Mouse (Mus musculus) MEL (cell line): ENCODE results near the gene Tceal7. TPM values are rescaled to one million over a fixed set of nuclear protein-coding genes. Genes with fewer than 3 reads are reported as not detected.

ENCODE experiments used
- DNase-seq: peaks from one replicate; pipeline ENCODE4 v3.0.0; 2011; ENCODE audit warnings: low read depth, low spot score
- H3K27ac ChIP-seq: 2 replicates; pipeline ENCODE4 v1.5.1; 2012; ENCODE audit warnings: low read depth, mild to moderate bottlenecking, control low read depth, low read length, moderate library complexity; ENCODE audit not compliant: control insufficient read depth
- H3K27me3 ChIP-seq, 2 experiments: fragments of 150-350 bp in 1 of 2; sonication (generic) in 1 of 2; 2 replicates each; pipeline ENCODE4 v1.6.1; 2012; ENCODE audit warnings: low read length in 2 of 2, mild to moderate bottlenecking in 2 of 2, improper control_type of control experiment in 1 of 2, moderate library complexity in 1 of 2; ENCODE audit not compliant: insufficient read depth in 2 of 2, control insufficient read depth in 1 of 2
- H3K36me3 ChIP-seq, 2 experiments: 2 replicates each; pipeline ENCODE4 v1.6.1; 2012 to 2014; ENCODE audit warnings: low read length in 2 of 2, improper control_type of control experiment in 1 of 2, inconsistent platforms in 1 of 2, mild to moderate bottlenecking in 1 of 2; ENCODE audit not compliant: insufficient read depth in 2 of 2, control insufficient read depth in 1 of 2
- H3K4me1 ChIP-seq, 2 experiments: fragments of 150-350 bp in 1 of 2; sonication (generic) in 1 of 2; 2 replicates each; pipeline ENCODE4 v1.6.1; 2012; ENCODE audit warnings: low read length in 2 of 2, improper control_type of control experiment in 1 of 2, mild to moderate bottlenecking in 1 of 2; ENCODE audit not compliant: insufficient read depth in 2 of 2, control insufficient read depth in 1 of 2
- H3K4me3 ChIP-seq, 2 experiments: fragments of 150-350 bp in 1 of 2; sonication (generic) in 1 of 2; 2 replicates each; pipeline ENCODE4 v1.5.1; 2012; ENCODE audit warnings: low read depth in 2 of 2, low read length in 2 of 2, mild to moderate bottlenecking in 2 of 2, moderate library complexity in 2 of 2, control low read depth in 1 of 2, improper control_type of control experiment in 1 of 2; ENCODE audit not compliant: control insufficient read depth in 1 of 2, insufficient read depth in 1 of 2
- H3K79me2 ChIP-seq: 2 replicates; pipeline ENCODE4 v1.6.1; 2012; ENCODE audit warnings: mild to moderate bottlenecking, low read length, moderate library complexity; ENCODE audit not compliant: control insufficient read depth, poor library complexity, insufficient read depth
- H3K9ac ChIP-seq: 2 replicates; pipeline ENCODE4 v1.6.1; 2012; ENCODE audit warnings: low read depth, mild to moderate bottlenecking, control low read depth, low read length, moderate library complexity; ENCODE audit not compliant: control insufficient read depth, poor library complexity, severe bottlenecking
- H3K9me3 ChIP-seq: fragments of 150-350 bp; sonication (generic); replicated peaks from 2 replicates; pipeline ENCODE4 v1.6.1; 2012; ENCODE audit warnings: mild to moderate bottlenecking, low read length, improper control_type of control experiment, moderate library complexity; ENCODE audit not compliant: insufficient read depth
- BHLHE40 ChIP-seq: IDR thresholded peaks from 2 replicates; pipeline ENCODE4 v1.6.1; 2012; ENCODE audit warnings: low read depth, mild to moderate bottlenecking, inconsistent platforms, low read length, improper control_type of control experiment, borderline replicate concordance
- CHD1 ChIP-seq: IDR thresholded peaks from 2 replicates; pipeline ENCODE4 v1.6.1; 2012; ENCODE audit warnings: low read depth, mild to moderate bottlenecking, inconsistent platforms, low read length, improper control_type of control experiment
- CHD2 ChIP-seq: IDR thresholded peaks from 2 replicates; pipeline ENCODE4 v1.6.1; 2011; ENCODE audit warnings: low read length, improper control_type of control experiment
- CTCF ChIP-seq, 3 experiments: IDR thresholded peaks in 2 of 3; conservative IDR thresholded peaks in 1 of 3; 2 replicates each; pipeline ENCODE4 v1.5.1; 2011 to 2012; ENCODE audit warnings: low read length in 3 of 3, low read depth in 2 of 3, mild to moderate bottlenecking in 2 of 3, improper control_type of control experiment in 1 of 3, inconsistent platforms in 1 of 3, mixed read lengths in 1 of 3, moderate library complexity in 1 of 3; ENCODE audit not compliant: control insufficient read depth in 1 of 3, insufficient read depth in 1 of 3, poor library complexity in 1 of 3, severe bottlenecking in 1 of 3
- E2F4 ChIP-seq: IDR thresholded peaks from 2 replicates; pipeline ENCODE4 v1.6.1; 2011; ENCODE audit warnings: low read depth, low read length, improper control_type of control experiment, borderline replicate concordance
- EP300 ChIP-seq, 2 experiments: IDR thresholded peaks; 2 replicates each; pipeline ENCODE4 v1.6.1; 2011; ENCODE audit warnings: improper control_type of control experiment in 2 of 2, low read length in 2 of 2, low read depth in 1 of 2, mild to moderate bottlenecking in 1 of 2
- ETS1 ChIP-seq: IDR thresholded peaks from 2 replicates; pipeline ENCODE4 v1.6.1; 2012; ENCODE audit warnings: low read depth, mild to moderate bottlenecking, inconsistent platforms, low read length, improper control_type of control experiment, moderate library complexity
- GABPA ChIP-seq: IDR thresholded peaks from 2 replicates; pipeline ENCODE4 v1.6.1; 2012; ENCODE audit warnings: low read depth, mild to moderate bottlenecking, inconsistent platforms, low read length, improper control_type of control experiment, moderate library complexity
- GATA1 ChIP-seq: IDR thresholded peaks from 2 replicates; pipeline ENCODE4 v1.6.1; 2011; ENCODE audit warnings: low read depth, low read length, improper control_type of control experiment
- JUND ChIP-seq: IDR thresholded peaks from 2 replicates; pipeline ENCODE4 v1.6.1; 2011; ENCODE audit warnings: low read depth, mild to moderate bottlenecking, improper control_type of control experiment, low read length
- KAT2A ChIP-seq: conservative IDR thresholded peaks from 2 replicates; pipeline ENCODE4 v1.6.1; 2012; ENCODE audit warnings: low read depth, low read length, improper control_type of control experiment, inconsistent platforms
- MAFK ChIP-seq: IDR thresholded peaks from 2 replicates; pipeline ENCODE4 v1.6.1; 2011; ENCODE audit warnings: low read depth, mild to moderate bottlenecking, low read length, improper control_type of control experiment, borderline replicate concordance
- MAX ChIP-seq: IDR thresholded peaks from 2 replicates; pipeline ENCODE4 v1.6.1; 2011; ENCODE audit warnings: low read length, improper control_type of control experiment
- MAZ ChIP-seq: IDR thresholded peaks from 2 replicates; pipeline ENCODE4 v1.6.1; 2012; ENCODE audit warnings: low read depth, mild to moderate bottlenecking, inconsistent platforms, low read length, improper control_type of control experiment
- MEF2A ChIP-seq: IDR thresholded peaks from 2 replicates; pipeline ENCODE4 v1.6.1; 2014; ENCODE audit warnings: low read depth, mild to moderate bottlenecking, inconsistent platforms, low read length, improper control_type of control experiment; ENCODE audit not compliant: poor library complexity, insufficient replicate concordance, severe bottlenecking; ENCODE audit errors: extremely low read depth
- MXI1 ChIP-seq: IDR thresholded peaks from 2 replicates; pipeline ENCODE4 v1.6.1; 2011; ENCODE audit warnings: mild to moderate bottlenecking, low read depth, low read length, improper control_type of control experiment
- MYB ChIP-seq: IDR thresholded peaks from 2 replicates; pipeline ENCODE4 v1.6.1; 2011; ENCODE audit warnings: mild to moderate bottlenecking, low read depth, low read length, improper control_type of control experiment
- MYC ChIP-seq: IDR thresholded peaks from 2 replicates; pipeline ENCODE4 v1.6.1; 2011; ENCODE audit warnings: low read depth, mild to moderate bottlenecking, low read length, improper control_type of control experiment, moderate library complexity
- NRF1 ChIP-seq: IDR thresholded peaks from 2 replicates; pipeline ENCODE4 v1.6.1; 2014; ENCODE audit warnings: low read depth, mild to moderate bottlenecking, inconsistent platforms, low read length, improper control_type of control experiment, moderate library complexity; ENCODE audit not compliant: poor library complexity, insufficient read depth, severe bottlenecking
- POLR2A ChIP-seq, 2 experiments: IDR thresholded peaks; 2 replicates each; pipeline ENCODE4 v1.6.1; 2011 to 2012; ENCODE audit warnings: low read length in 2 of 2, mild to moderate bottlenecking in 2 of 2, control low read depth in 1 of 2, improper control_type of control experiment in 1 of 2, low read depth in 1 of 2, moderate library complexity in 1 of 2; ENCODE audit not compliant: control insufficient read depth in 1 of 2, insufficient read depth in 1 of 2, poor library complexity in 1 of 2
- POLR2AphosphoS2 ChIP-seq: IDR thresholded peaks from 2 replicates; pipeline ENCODE4 v1.6.1; 2011; ENCODE audit warnings: low read length, improper control_type of control experiment
- POLR2AphosphoS5 ChIP-seq: IDR thresholded peaks from 2 replicates; pipeline ENCODE4 v1.6.1; 2012; ENCODE audit warnings: low read depth, borderline replicate concordance, mild to moderate bottlenecking, inconsistent platforms, low read length, moderate library complexity, mixed read lengths
- RAD21 ChIP-seq: IDR thresholded peaks from 2 replicates; pipeline ENCODE4 v1.6.1; 2011; ENCODE audit warnings: mild to moderate bottlenecking, low read depth, low read length, improper control_type of control experiment
- RCOR1 ChIP-seq: IDR thresholded peaks from 2 replicates; pipeline ENCODE4 v1.6.1; 2012; ENCODE audit warnings: low read depth, mild to moderate bottlenecking, inconsistent platforms, low read length, improper control_type of control experiment
- SIN3A ChIP-seq: IDR thresholded peaks from 2 replicates; pipeline ENCODE4 v1.6.1; 2012; ENCODE audit warnings: low read length, improper control_type of control experiment, inconsistent platforms
- SMC3 ChIP-seq: IDR thresholded peaks from 2 replicates; pipeline ENCODE4 v1.6.1; 2011; ENCODE audit warnings: low read depth, low read length, improper control_type of control experiment
- TAL1 ChIP-seq: IDR thresholded peaks from 2 replicates; pipeline ENCODE4 v1.6.1; 2012; ENCODE audit warnings: mild to moderate bottlenecking, inconsistent platforms, low read length, moderate library complexity, mixed read lengths
- TBP ChIP-seq: IDR thresholded peaks from 2 replicates; pipeline ENCODE4 v1.8.0; 2011; ENCODE audit warnings: low read depth, low read length, improper control_type of control experiment
- TCF12 ChIP-seq: IDR thresholded peaks from 2 replicates; pipeline ENCODE4 v1.6.1; 2014; ENCODE audit warnings: low read depth, mild to moderate bottlenecking, inconsistent platforms, low read length, improper control_type of control experiment, moderate library complexity
- UBTF ChIP-seq: IDR thresholded peaks from 2 replicates; pipeline ENCODE4 v1.6.1; 2012; ENCODE audit warnings: low read depth, mild to moderate bottlenecking, inconsistent platforms, low read length, improper control_type of control experiment, moderate library complexity, borderline replicate concordance; ENCODE audit not compliant: insufficient read depth
- USF1 ChIP-seq: IDR thresholded peaks from 2 replicates; pipeline ENCODE4 v1.6.1; 2014; ENCODE audit warnings: low read depth, mild to moderate bottlenecking, inconsistent platforms, low read length, improper control_type of control experiment, moderate library complexity
- USF2 ChIP-seq, 2 experiments: IDR thresholded peaks; 2 replicates each; pipeline ENCODE4 v1.6.1; 2011 to 2012; ENCODE audit warnings: improper control_type of control experiment in 2 of 2, low read length in 2 of 2, borderline replicate concordance in 1 of 2, inconsistent platforms in 1 of 2, low read depth in 1 of 2, mild to moderate bottlenecking in 1 of 2; ENCODE audit not compliant: insufficient read depth in 1 of 2
- ZKSCAN1 ChIP-seq: IDR thresholded peaks from 2 replicates; pipeline ENCODE4 v1.6.1; 2012; ENCODE audit warnings: low read depth, mild to moderate bottlenecking, inconsistent platforms, low read length, improper control_type of control experiment, moderate library complexity
- ZMIZ1 ChIP-seq: IDR thresholded peaks from 2 replicates; pipeline ENCODE4 v1.6.1; 2012; ENCODE audit warnings: low read depth, mild to moderate bottlenecking, inconsistent platforms, low read length, improper control_type of control experiment, moderate library complexity
- ZNF384 ChIP-seq: IDR thresholded peaks from 2 replicates; pipeline ENCODE4 v1.6.1; 2012; ENCODE audit warnings: low read depth, mild to moderate bottlenecking, inconsistent platforms, low read length, improper control_type of control experiment
- polyA plus RNA-seq, 2 experiments: library from polyadenylated mRNA; stranded (reverse) in 1 of 2; unstranded in 1 of 2; fragments of >175 nt in 1 of 2; fragments of >200 nt in 1 of 2; gene quantifications; 2 replicates each; pipeline versions ENCODE4 v1.2.1 to v1.2.4; 2012; ENCODE audit warnings: low replicate concordance in 2 of 2, low read depth in 1 of 2; ENCODE audit not compliant: insufficient read length in 2 of 2, insufficient read depth in 1 of 2, missing spikeins in 1 of 2
- total RNA-seq: library from RNA; depleted of rRNA; stranded (reverse); fragments of 300-350 nt; gene quantifications from 2 replicates; pipeline ENCODE4 v1.2.3, GENCODE M21; 2012

Gene Tceal7
- total and polyA plus RNA-seq, 3 experiments = 1.0 TPM; not detected in 2

DNA sequence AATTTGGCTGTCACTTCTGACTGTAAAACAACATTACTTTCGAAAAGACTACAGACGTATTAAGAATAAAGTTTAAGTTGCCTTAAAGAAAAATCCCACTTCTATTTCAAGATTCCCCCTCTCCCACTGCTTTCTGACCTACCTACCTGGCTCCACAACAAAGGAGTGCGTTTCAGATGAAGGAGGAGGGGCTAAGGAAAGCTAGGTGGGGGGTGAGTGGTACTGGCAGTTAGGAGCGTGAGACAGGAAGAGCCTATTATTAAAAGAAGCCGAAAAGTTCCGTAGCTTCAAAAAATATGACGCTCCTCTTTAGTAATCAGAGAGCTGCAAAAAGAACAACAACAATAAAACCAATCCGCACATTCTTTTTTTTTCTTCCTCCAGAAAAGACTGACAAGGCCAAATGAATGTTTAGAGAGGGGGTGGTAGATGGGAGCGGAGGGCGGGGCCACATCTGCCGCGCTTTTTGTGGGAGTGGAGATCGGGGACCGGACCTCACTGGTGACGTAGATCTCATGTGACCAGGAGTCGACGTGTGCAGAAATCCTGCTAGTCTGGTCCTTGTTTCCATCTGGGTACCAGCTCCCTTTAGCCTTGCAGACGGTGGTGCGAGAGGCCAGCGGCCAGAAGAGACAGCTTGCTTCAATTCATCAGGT, 30.1 kb downstream of the Tceal7 start, which contains the start of gene Tceal9:
Tceal9 (plus strand) TSS at position 506 of the 656 bp plus-strand sequence.
- no peaks in the 10 kb centered on the region; a peak in 1 of 4 replicates for H3K27me3 ChIP-seq
- peaks cover 10% of the 10 kb centered on the region for H3K79me2 ChIP-seq
- peak; percentile 94 for DNase-seq
- no peaks in the 10 kb centered on the region for H3K9me3 ChIP-seq
- H3K27ac ChIP-seq = peak within 1 kb of the TSS; percentile 58
- H3K4me3 ChIP-seq = peak within 1 kb of the TSS; percentile 89 to 91
- peaks cover 0 to 2% of the 10 kb centered on the region in 2 experiments; a peak in 1 of 4 replicates for H3K36me3 ChIP-seq
- H3K4me1 ChIP-seq = peaks cover 0 to 2% of the 10 kb centered on the region in 2 experiments; a peak in 2 of 4 replicates
- H3K9ac ChIP-seq = peak within 1 kb of the TSS; percentile 84
- TF ChIP-seq EP300 (IDR thresholded peaks at IDR 0.05; ENCODE audit: low read depth in 1 of 2, low read length in 2 of 2) (no peak), KAT2A (no peak; the same call in 1 of the 2 replicates), ZMIZ1 (no peak; the same call in 1 of the 2 replicates), MYC (no peak), CHD1 (0 out of 2 replicates have a peak, but pooled peaks have one; percentile 82), USF1 (peak; percentile 91), ZNF384 (no peak), RAD21 (no peak), E2F4 (peak; percentile 84; the same call in 1 of the 2 replicates), CHD2 (no peak), CTCF (IDR thresholded peaks at IDR 0.05 in 2 of 3, conservative IDR thresholded peaks at IDR 0.05 in 1 of 3; ENCODE audit: control insufficient read depth in 1 of 3, insufficient read depth in 1 of 3, low read depth in 2 of 3, low read length in 3 of 3, poor library complexity in 1 of 3, severe bottlenecking in 1 of 3) (no peak), NRF1 (no peak), MAFK (no peak), USF2 (IDR thresholded peaks at IDR 0.05; ENCODE audit: borderline replicate concordance in 1 of 2, insufficient read depth in 1 of 2, low read depth in 1 of 2, low read length in 2 of 2) (peak in 1 of 2 experiments; percentile 61; a peak in 2 of 4 replicates), GABPA (no peak), MAX (peak; percentile 73; the same call in 1 of the 2 replicates), POLR2AphosphoS5 (no peak), ZKSCAN1 (no peak), MXI1 (peak; percentile 63; the same call in 1 of the 2 replicates), RCOR1 (no peak), ETS1 (peak; percentile 68), POLR2A (IDR thresholded peaks at IDR 0.05; ENCODE audit: control insufficient read depth in 1 of 2, insufficient read depth in 1 of 2, low read depth in 1 of 2, low read length in 2 of 2, poor library complexity in 1 of 2) (peak; percentile 65 to 81), UBTF (no peak), MEF2A (no peak), SIN3A (peak; percentile 72), POLR2AphosphoS2 (peak; percentile 71; the same call in 1 of the 2 replicates), TCF12 (peak; percentile 55; the same call in 1 of the 2 replicates), MAZ (peak; percentile 72; the same call in 1 of the 2 replicates), SMC3 (no peak), TAL1 (no peak), BHLHE40 (peak; percentile 77; the same call in 1 of the 2 replicates), TBP (peak; percentile 60; the same call in 1 of the 2 replicates), GATA1 (no peak), MYB (no peak), JUND (no peak)
